11 mouse cellular contexts compared by ENCODE assay signal in the genomic region with DNA sequence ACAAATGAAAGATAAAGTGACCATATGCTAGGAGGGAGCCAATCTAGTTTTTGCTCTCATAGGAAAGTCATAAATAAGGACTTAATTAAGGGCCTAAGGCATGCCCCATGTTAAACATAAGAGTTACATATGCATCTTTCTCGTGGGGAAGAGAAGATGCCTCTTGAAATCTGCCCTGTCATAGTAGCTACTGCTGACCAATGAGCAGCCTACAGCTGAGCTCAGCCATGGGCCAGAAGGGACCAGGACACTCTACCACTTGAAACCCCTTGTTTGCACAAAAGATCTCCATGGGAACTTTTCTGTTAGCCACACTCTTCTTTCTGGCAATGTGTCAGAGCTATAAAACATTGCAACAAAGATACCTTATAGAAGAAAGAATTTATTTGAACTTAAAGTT. TPM values are rescaled to one million over a fixed set of nuclear protein-coding genes. Genes with fewer than 3 reads are reported as not detected.
DNase-seq lines count a peak whose midpoint lies in the region; ATAC-seq and TF ChIP-seq lines count a peak whose summit lies in the region.
"Had no signal": no experiment of that assay in that cellular context is flagged by ENCODE, and none has a peak within 500 bp of the region (broad histone marks: within the 10 kb centered on the region; RNA-seq: fewer than 3 reads in every experiment).

No protein-coding gene starts in this region.

- H3K4me1 ChIP-seq in embryonic facial prominence, embryonic 14.5 days (ENCODE audit: control insufficient read depth, insufficient read depth, low read length), result peaks cover 4% of the 10 kb centered on the region
- H3K4me1 ChIP-seq in embryonic facial prominence, embryonic 10.5 days, result peaks cover 10% of the 10 kb centered on the region; the same call in 1 of the 2 replicates
- no peaks in the 10 kb centered on the region for H3K4me1 ChIP-seq in lung, postnatal 0 days (ENCODE audit: insufficient read depth, low read depth, low read length)
- H3K4me1 ChIP-seq in stomach, embryonic 15.5 days, result no peaks in the 10 kb centered on the region
- peaks cover 7% of the 10 kb centered on the region for H3K4me1 ChIP-seq in forebrain, embryonic 13.5 days

- H3K9me3 ChIP-seq in embryonic facial prominence, embryonic 14.5 days (ENCODE audit: control insufficient read depth, low read length), result no peaks in the 10 kb centered on the region
- H3K9me3 ChIP-seq in embryonic facial prominence, embryonic 10.5 days, result no peaks in the 10 kb centered on the region
- no peaks in the 10 kb centered on the region for H3K9me3 ChIP-seq in lung, postnatal 0 days (ENCODE audit: low read length)
- H3K9me3 ChIP-seq in stomach, embryonic 15.5 days, result no peaks in the 10 kb centered on the region
- no peaks in the 10 kb centered on the region for H3K9me3 ChIP-seq in forebrain, embryonic 13.5 days (replicated peaks)
- H3K9me3 ChIP-seq: midbrain, embryonic 13.5 days had no signal

- no peak overlapping the region for H3K4me3 ChIP-seq in embryonic facial prominence, embryonic 14.5 days (ENCODE audit: low read depth, low read length)
- no peak overlapping the region for H3K4me3 ChIP-seq in embryonic facial prominence, embryonic 10.5 days
- no peak overlapping the region for H3K4me3 ChIP-seq in lung, postnatal 0 days (ENCODE audit: low read depth, low read length)
- no peak overlapping the region for H3K4me3 ChIP-seq in stomach, embryonic 15.5 days (replicated peaks)
- no peak overlapping the region for H3K4me3 ChIP-seq in forebrain, embryonic 13.5 days
- H3K4me3 ChIP-seq: midbrain, embryonic 13.5 days had no signal

- DNase-seq in embryonic facial prominence, embryonic 14.5 days (ENCODE audit: low spot score), result no peak
- no peak for DNase-seq in embryonic facial prominence, embryonic 10.5 days (ENCODE audit: low spot score)
- no peak for DNase-seq in lung, postnatal 0 days (ENCODE audit: low spot score)
- no peak for DNase-seq in lung, postnatal 14 days
- peak; percentile 60 for DNase-seq in liver
- DNase-seq in cerebellum, adult 9-11 months, result no peak
- DNase-seq: kidney, adult 2 months had no signal

- no peak for ATAC-seq in embryonic facial prominence, embryonic 14.5 days (ENCODE audit: low read depth)
- no peak for ATAC-seq in lung, postnatal 0 days
- ATAC-seq in stomach, embryonic 15.5 days (ENCODE audit: insufficient read depth, low FRiP score, low read depth), result peak; percentile 75; the same call in 1 of the 2 replicates
- no peak for ATAC-seq in forebrain, embryonic 13.5 days
- ATAC-seq: forebrain, embryonic 16.5 days; midbrain, embryonic 13.5 days had no signal

- H3K4me2 ChIP-seq in embryonic facial prominence, embryonic 14.5 days (ENCODE audit: low read depth, low read length), result 0 out of 2 replicates have a peak overlapping the region, but pooled peaks have one; percentile 3
- H3K4me2 ChIP-seq in lung, postnatal 0 days (replicated peaks; ENCODE audit: low read depth, low read length), result peak overlapping the region; percentile 32; the same call in 1 of the 2 replicates
- no peak overlapping the region for H3K4me2 ChIP-seq in stomach, embryonic 15.5 days
- H3K4me2 ChIP-seq in forebrain, embryonic 13.5 days, result no peak overlapping the region
- H3K4me2 ChIP-seq: midbrain, embryonic 13.5 days had no signal

- H3K27me3 ChIP-seq in embryonic facial prominence, embryonic 14.5 days (replicated peaks; ENCODE audit: control insufficient read depth, insufficient read depth, low read length), result no peaks in the 10 kb centered on the region
- no peaks in the 10 kb centered on the region for H3K27me3 ChIP-seq in embryonic facial prominence, embryonic 10.5 days (replicated peaks; ENCODE audit: low read depth, poor library complexity, severe bottlenecking)
- H3K27me3 ChIP-seq in lung, postnatal 0 days (replicated peaks; ENCODE audit: insufficient read depth, low read length), result no peaks in the 10 kb centered on the region
- no peaks in the 10 kb centered on the region for H3K27me3 ChIP-seq in stomach, embryonic 15.5 days (replicated peaks)
- H3K27me3 ChIP-seq in forebrain, embryonic 13.5 days, result no peaks in the 10 kb centered on the region
- H3K27me3 ChIP-seq: midbrain, embryonic 13.5 days had no signal

- TF ChIP-seq CTCF in lung, postnatal 0 days (IDR thresholded peaks at IDR 0.05), result no peak

- no peak overlapping the region; the same call in 1 of the 2 replicates for H3K27ac ChIP-seq in embryonic facial prominence, embryonic 14.5 days (replicated peaks; ENCODE audit: low read depth, low read length)
- no peak overlapping the region for H3K27ac ChIP-seq in embryonic facial prominence, embryonic 10.5 days (replicated peaks)
- no peak overlapping the region for H3K27ac ChIP-seq in lung, postnatal 0 days (ENCODE audit: low read length)
- H3K27ac ChIP-seq in stomach, embryonic 15.5 days, result peak overlapping the region; percentile 61; the same call in 1 of the 2 replicates
- no peak overlapping the region for H3K27ac ChIP-seq in forebrain, embryonic 13.5 days
- H3K27ac ChIP-seq: midbrain, embryonic 13.5 days had no signal

- 58% methylated on average over 1 of the region's 1 CpGs for WGBS in embryonic facial prominence, embryonic 14.5 days
- 56% methylated on average over 1 of the region's 1 CpGs for WGBS in embryonic facial prominence, embryonic 10.5 days
- 16% methylated on average over 1 of the region's 1 CpGs for WGBS in lung, postnatal 0 days
- 31% methylated on average over 1 of the region's 1 CpGs for WGBS in stomach, embryonic 15.5 days
- WGBS in forebrain, embryonic 13.5 days, result 68% methylated on average over 1 of the region's 1 CpGs

- H3K9ac ChIP-seq in embryonic facial prominence, embryonic 14.5 days (ENCODE audit: low read depth, low read length), result no peak overlapping the region
- no peak overlapping the region for H3K9ac ChIP-seq in lung, postnatal 0 days (replicated peaks; ENCODE audit: low read depth)
- H3K9ac ChIP-seq in stomach, embryonic 15.5 days, result no peak overlapping the region
- H3K9ac ChIP-seq in forebrain, embryonic 13.5 days, result no peak overlapping the region
- H3K9ac ChIP-seq: midbrain, embryonic 13.5 days had no signal

- H3K36me3 ChIP-seq in embryonic facial prominence, embryonic 14.5 days (ENCODE audit: control insufficient read depth, insufficient read depth, low read length), result no peaks in the 10 kb centered on the region
- H3K36me3 ChIP-seq in embryonic facial prominence, embryonic 10.5 days (replicated peaks), result peaks cover 14% of the 10 kb centered on the region; the same call in 1 of the 2 replicates
- H3K36me3 ChIP-seq in lung, postnatal 0 days (ENCODE audit: insufficient read depth, low read length), result no peaks in the 10 kb centered on the region
- no peaks in the 10 kb centered on the region for H3K36me3 ChIP-seq in stomach, embryonic 15.5 days
- H3K36me3 ChIP-seq in forebrain, embryonic 13.5 days (ENCODE audit: poor library complexity, severe bottlenecking), result no peaks in the 10 kb centered on the region
- H3K36me3 ChIP-seq: midbrain, embryonic 13.5 days had no signal

- TF ChIP-seq EP300 in lung, postnatal 0 days (IDR thresholded peaks at IDR 0.05), result no peak

RNA-seq across cellular contexts. Expression of a gene that starts 19.4 kb away (rescaled TPM):
- 7.2 and 7.7 TPM in 2 replicates for polyA plus RNA-seq in embryonic facial prominence, embryonic 14.5 days (2014; fragmentation: Nextera tagmentation; extraction: Ambion mirVana)
- polyA plus RNA-seq in embryonic facial prominence, embryonic 10.5 days (2016; fragmentation: Nextera tagmentation; extraction: Ambion mirVana), result 8.8 and 9.7 TPM in 2 replicates
- 1.2 and 1.4 TPM in 2 replicates for polyA plus RNA-seq in lung, postnatal 0 days (2015; fragmentation: Nextera tagmentation; extraction: Ambion mirVana)
- polyA plus RNA-seq in stomach, embryonic 15.5 days (2015; fragmentation: Nextera tagmentation; extraction: Ambion mirVana), result 6.9 and 9.5 TPM in 2 replicates
- polyA plus RNA-seq in forebrain, embryonic 13.5 days (2015; fragmentation: Nextera tagmentation; extraction: Ambion mirVana), result 2.8 TPM in 2 replicates

RNA-seq across cellular contexts. Expression of a gene that starts 46.5 kb away (rescaled TPM):
- polyA plus RNA-seq in embryonic facial prominence, embryonic 14.5 days (2014; fragmentation: Nextera tagmentation; extraction: Ambion mirVana), result 17.7 and 24.3 TPM in 2 replicates
- polyA plus RNA-seq in embryonic facial prominence, embryonic 10.5 days (2016; fragmentation: Nextera tagmentation; extraction: Ambion mirVana), result 27.7 and 28.4 TPM in 2 replicates
- polyA plus RNA-seq in lung, postnatal 0 days (2015; fragmentation: Nextera tagmentation; extraction: Ambion mirVana), result 7.4 and 9.7 TPM in 2 replicates
- polyA plus RNA-seq in stomach, embryonic 15.5 days (2015; fragmentation: Nextera tagmentation; extraction: Ambion mirVana), result 15.0 and 18.2 TPM in 2 replicates
- polyA plus RNA-seq in forebrain, embryonic 13.5 days (2015; fragmentation: Nextera tagmentation; extraction: Ambion mirVana), result 27.9 and 28.8 TPM in 2 replicates

Comparison
In these comparisons a context has a peak if more than half of its experiments do, and no peak if none do; other contexts are left out.
1. H3K4me2 ChIP-seq: peak in embryonic facial prominence, embryonic 14.5 days (single experiment) and lung, postnatal 0 days (single experiment); none in stomach, embryonic 15.5 days (single experiment) and forebrain, embryonic 13.5 days (single experiment).